Comparison of ENCODE assay signal across 11 mouse cellular contexts in the genomic region with DNA sequence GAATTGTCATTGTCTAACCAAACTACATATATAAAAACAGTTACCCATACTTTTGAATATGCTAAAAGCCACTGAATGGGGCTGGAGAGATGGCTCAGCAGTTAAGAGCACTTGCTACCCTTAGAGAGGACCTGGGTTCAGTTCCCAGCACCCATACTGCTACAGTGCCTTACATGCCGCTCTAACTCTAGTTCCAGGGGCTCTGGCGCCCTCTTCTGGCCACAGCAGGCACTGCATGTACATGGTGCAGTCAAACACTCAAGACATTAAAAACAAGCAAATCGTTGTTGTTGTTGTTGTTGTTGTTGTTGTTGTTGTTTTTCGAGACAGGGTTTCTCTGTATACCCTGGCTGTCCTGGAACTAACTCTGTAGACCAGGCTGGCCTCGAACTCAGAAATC. TPM values are rescaled to one million over a fixed set of nuclear protein-coding genes. Genes with fewer than 3 reads are reported as not detected.
DNase-seq lines count a peak whose midpoint lies in the region; TF ChIP-seq lines count a peak whose summit lies in the region.
"Had no signal": no experiment of that assay in that cellular context is flagged by ENCODE, and none has a peak within 500 bp of the region (broad histone marks: within the 10 kb centered on the region; RNA-seq: fewer than 3 reads in every experiment).

No protein-coding gene starts in this region.

- no peak for DNase-seq in heart, adult 2 months
- no peak for DNase-seq in heart, adult 11 months
- DNase-seq in thymus, adult 2 months = peak; percentile 50
- DNase-seq in thymus, adult 18-20 months = no peak
- peak; percentile 44 for DNase-seq in lung, postnatal 14 days
- no peak for DNase-seq in left cerebral cortex, adult 11 months (ENCODE audit: low spot score)
- DNase-seq in urinary bladder, postnatal 14 days (ENCODE audit: low spot score) = no peak
- DNase-seq in heart, postnatal 10 days = no peak

- no peak for TF ChIP-seq EP300 in heart, adult 2 months (IDR thresholded peaks at IDR 0.05; ENCODE audit: insufficient read depth, low read depth, low read length)

- H3K4me1 ChIP-seq in heart, adult 2 months (ENCODE audit: control insufficient read depth, insufficient read depth, low read length) = peaks cover 5% of the 10 kb centered on the region; the same call in 1 of the 2 replicates
- H3K4me1 ChIP-seq in thymus, adult 2 months (replicated peaks; ENCODE audit: control insufficient read depth, insufficient read depth, low read length) = peaks cover 8% of the 10 kb centered on the region

- 53% methylated on average over 5 of the region's 5 CpGs for WGBS in heart, adult 2 months
- 68% methylated on average over 5 of the region's 5 CpGs for WGBS in thymus, adult 2 months

- no peaks in the 10 kb centered on the region for H3K36me3 ChIP-seq in heart, adult 2 months (ENCODE audit: control insufficient read depth, insufficient read depth, low read length)
- H3K36me3 ChIP-seq in thymus, adult 2 months (ENCODE audit: control insufficient read depth, insufficient read depth, low read length) = no peaks in the 10 kb centered on the region

- no peaks in the 10 kb centered on the region for H3K79me2 ChIP-seq in heart, adult 2 months (replicated peaks; ENCODE audit: control insufficient read depth, insufficient read depth, low read length)

- TF ChIP-seq POLR2A in heart, adult 2 months (IDR thresholded peaks at IDR 0.05; ENCODE audit: insufficient read depth, low read depth, low read length) = no peak
- no peak for TF ChIP-seq POLR2A in thymus, adult 2 months (IDR thresholded peaks at IDR 0.05; ENCODE audit: control insufficient read depth, extremely low read depth, insufficient read depth, low read length, poor library complexity)

- no peak overlapping the region for H3K4me3 ChIP-seq in heart, adult 2 months
- H3K4me3 ChIP-seq in thymus, adult 2 months (ENCODE audit: control insufficient read depth, insufficient read depth, low read length) = no peak overlapping the region

- peak; percentile 64 for TF ChIP-seq CTCF in heart, adult 2 months (IDR thresholded peaks at IDR 0.05)
- TF ChIP-seq CTCF in thymus, adult 2 months (IDR thresholded peaks at IDR 0.05; ENCODE audit: borderline replicate concordance, control insufficient read depth, extremely low read depth, insufficient read depth, low read length, poor library complexity) = peak; percentile 71; the same call in 1 of the 2 replicates

- intact Hi-C loops in heart, adult 2 months (cut with DNase I) = no loop called here
- intact Hi-C loops in heart, postnatal 10 days (cut with DNase I) = no loop called here

- H3K9ac ChIP-seq in heart, adult 2 months (ENCODE audit: low read depth, low read length) = no peak overlapping the region

- no peaks in the 10 kb centered on the region for H3K27me3 ChIP-seq in heart, adult 2 months (ENCODE audit: control insufficient read depth, insufficient read depth, low read length)
- no peaks in the 10 kb centered on the region for H3K27me3 ChIP-seq in thymus, adult 2 months (ENCODE audit: control insufficient read depth, insufficient read depth, low read length)

- no peak overlapping the region for H3K27ac ChIP-seq in heart, adult 2 months
- H3K27ac ChIP-seq in thymus, adult 2 months (ENCODE audit: control insufficient read depth, insufficient read depth, low read length) = no peak overlapping the region

RNA-seq across cellular contexts. Expression of a gene that starts 21.2 kb away (rescaled TPM):
- not detected for total RNA-seq in heart, adult 2 months (2021)
- not detected in 2 replicates for polyA plus RNA-seq in heart, adult 2 months (2012; rRNA removed)
- polyA plus RNA-seq in thymus, adult 2 months (2012; rRNA removed) = 0.44 and 0.64 TPM in 2 replicates
- not detected for total RNA-seq in heart, postnatal 10 days (2021)
- total RNA-seq: hematopoietic stem cell, adult 5-6 weeks; layer of hippocampus, postnatal 25 days had no signal
- polyA plus RNA-seq: forebrain, embryonic 14.5 days had no signal

RNA-seq across cellular contexts. Expression of a gene that starts 21.3 kb away (rescaled TPM):
- not detected for total RNA-seq in heart, adult 2 months (2021)
- 0.12 and 0.18 TPM in 2 replicates for polyA plus RNA-seq in heart, adult 2 months (2012; rRNA removed)
- 0.74 and 1.2 TPM in 2 replicates for polyA plus RNA-seq in thymus, adult 2 months (2012; rRNA removed)
- not detected for total RNA-seq in heart, postnatal 10 days (2021)
- total RNA-seq: hematopoietic stem cell, adult 5-6 weeks; layer of hippocampus, postnatal 25 days had no signal
- polyA plus RNA-seq: forebrain, embryonic 14.5 days had no signal

RNA-seq across cellular contexts. Expression of a gene that starts 45.6 kb away (rescaled TPM):
- 100 to 1,000 TPM in 1 of 2 experiments, 10 to 100 TPM in 1; 95.9 to 120 TPM for total RNA-seq in heart, adult 2 months (2021)
- polyA plus RNA-seq in heart, adult 2 months (2012; rRNA removed) = 7.2 and 10.3 TPM in 2 replicates
- 17.0 and 21.5 TPM in 2 replicates for polyA plus RNA-seq in thymus, adult 2 months (2012; rRNA removed)
- total RNA-seq in heart, postnatal 10 days (2021) = 100 to 1,000 TPM; 168 to 169 TPM

Comparison
In these comparisons a context has a peak if more than half of its experiments do, and no peak if none do; other contexts are left out.
1. DNase-seq: peak in thymus, adult 2 months (single experiment) and lung, postnatal 14 days (single experiment); none in heart, adult 2 months (0 of 2), heart, adult 11 months (single experiment), thymus, adult 18-20 months (0 of 2), left cerebral cortex, adult 11 months (single experiment), urinary bladder, postnatal 14 days (single experiment) and heart, postnatal 10 days (0 of 2).